Mouse (Mus musculus): ENCODE measurements around the gene Tango2. TPM values are rescaled to one million over a fixed set of nuclear protein-coding genes. Genes with fewer than 3 reads are reported as not detected.

Tango2 gene
- polyA plus RNA-seq, 1 experiment from 2014 or later = 74.6 TPM

DNA sequence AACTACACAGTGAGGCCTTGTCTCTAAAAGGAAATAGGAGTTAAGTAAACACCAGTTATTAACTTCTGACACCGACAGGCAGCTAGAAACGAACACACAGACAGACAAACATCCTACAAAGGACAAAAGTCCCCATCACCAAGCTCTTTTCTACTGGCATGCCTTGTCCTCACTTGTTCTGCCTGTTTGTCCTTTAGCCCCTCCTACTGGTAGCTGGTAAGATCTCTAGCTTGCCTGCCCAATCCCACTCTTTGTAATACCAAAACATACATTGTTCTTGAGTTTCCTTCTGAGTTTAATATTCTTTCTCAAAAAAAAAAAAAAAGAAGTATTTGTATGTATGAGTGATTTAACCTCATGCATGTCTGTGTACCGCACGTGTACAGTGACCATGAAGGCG lies 79.7 kb downstream of the Tango2 start:
- Histone ChIP-seq H3K4me1 (ENCODE audit: control insufficient read depth, insufficient read depth, low read length) (no peaks in the 10 kb centered on the region), H3K27ac (ENCODE audit: low read length) (no peak overlapping the region), H3K27me3 (ENCODE audit: control insufficient read depth, insufficient read depth, low read length) (no peaks in the 10 kb centered on the region), H3K36me3 (ENCODE audit: control insufficient read depth, insufficient read depth) (peaks cover 58% of the 10 kb centered on the region), H3K9ac (ENCODE audit: low read length) (no peak overlapping the region), H3K9me3 (replicated peaks; ENCODE audit: control insufficient read depth, low read length) (no peaks in the 10 kb centered on the region), H3K4me2 (ENCODE audit: low read depth, low read length) (no peak overlapping the region), H3K4me3 (ENCODE audit: low read length) (no peak overlapping the region)
- ATAC-seq (replicated peaks; ENCODE audit: extremely low read depth, insufficient read depth, low FRiP score) = no peak
- WGBS = 94% methylated on average over 5 of the region's 5 CpGs

DNA sequence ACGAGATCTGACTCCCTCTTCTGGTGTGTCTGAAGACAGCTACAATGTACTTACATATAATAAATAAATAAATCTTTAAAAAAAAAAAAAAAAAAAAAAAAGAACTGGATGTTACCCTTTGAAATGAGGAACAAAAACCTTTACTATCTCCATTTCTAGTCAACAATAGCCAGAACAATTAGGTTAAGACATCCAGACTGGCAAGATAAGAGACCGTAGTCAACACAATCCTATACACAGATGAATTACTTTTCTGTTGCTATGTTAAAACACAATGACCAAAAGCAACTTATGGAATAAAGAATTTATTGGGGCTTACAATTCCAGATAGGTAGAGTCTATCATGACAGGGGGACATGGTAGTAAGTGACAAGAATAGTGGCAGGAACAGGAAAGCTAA lies 82.9 kb downstream of the Tango2 start:
- no peak overlapping the region for H3K4me3 ChIP-seq (ENCODE audit: low read length)
- H3K9ac ChIP-seq (ENCODE audit: low read length) = no peak overlapping the region
- no peaks in the 10 kb centered on the region for H3K9me3 ChIP-seq (replicated peaks; ENCODE audit: control insufficient read depth, low read length)
- no peaks in the 10 kb centered on the region for H3K4me1 ChIP-seq (ENCODE audit: control insufficient read depth, insufficient read depth, low read length)
- peaks cover 60% of the 10 kb centered on the region for H3K36me3 ChIP-seq (ENCODE audit: control insufficient read depth, insufficient read depth)
- no peak for ATAC-seq (replicated peaks; ENCODE audit: extremely low read depth, insufficient read depth, low FRiP score)
- H3K27me3 ChIP-seq (ENCODE audit: control insufficient read depth, insufficient read depth, low read length) = no peaks in the 10 kb centered on the region
- WGBS = 81% methylated on average over 2 of the region's 2 CpGs
- no peak overlapping the region for H3K4me2 ChIP-seq (ENCODE audit: low read depth, low read length)
- no peak overlapping the region for H3K27ac ChIP-seq (ENCODE audit: low read length)

DNA sequence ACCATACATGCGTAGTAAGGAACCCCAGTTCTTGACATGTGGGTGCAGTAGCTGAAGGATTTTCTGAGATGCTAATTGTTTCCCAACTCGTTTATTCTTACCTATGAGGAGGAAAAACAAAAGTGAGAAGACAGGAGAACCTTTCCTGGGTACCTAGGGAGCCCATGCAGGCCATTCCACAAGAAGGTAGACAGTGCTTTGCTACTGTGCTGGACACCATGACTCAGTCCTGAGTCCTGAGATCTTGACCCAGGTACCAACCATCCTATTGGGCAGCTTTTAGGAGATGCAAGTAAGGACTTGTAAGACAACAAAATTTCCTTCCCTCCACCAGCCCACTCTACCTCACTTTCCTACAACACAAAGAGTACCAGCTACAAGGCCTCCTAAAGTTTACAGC lies 89.7 kb downstream of the Tango2 start, which contains the start of gene Gm49776:
Gene Gm49776 (minus strand): TSS at position 101 of the 400 bp plus-strand sequence.
- H3K9me3 ChIP-seq (replicated peaks; ENCODE audit: control insufficient read depth, low read length) = no peaks in the 10 kb centered on the region
- H3K4me1 ChIP-seq (ENCODE audit: control insufficient read depth, insufficient read depth, low read length) = no peaks in the 10 kb centered on the region
- H3K4me2 ChIP-seq (ENCODE audit: low read depth, low read length) = no peak within 1 kb of the TSS
- H3K4me3 ChIP-seq (ENCODE audit: low read length) = no peak within 1 kb of the TSS
- ATAC-seq (replicated peaks; ENCODE audit: extremely low read depth, insufficient read depth, low FRiP score) = no peak
- H3K9ac ChIP-seq (ENCODE audit: low read length) = no peak within 1 kb of the TSS
- no peaks in the 10 kb centered on the region for H3K27me3 ChIP-seq (ENCODE audit: control insufficient read depth, insufficient read depth, low read length)
- H3K27ac ChIP-seq (ENCODE audit: low read length) = no peak within 1 kb of the TSS
- 88% methylated on average over 2 of the region's 2 CpGs for WGBS
- H3K36me3 ChIP-seq (ENCODE audit: control insufficient read depth, insufficient read depth) = peaks cover 81% of the 10 kb centered on the region

DNA sequence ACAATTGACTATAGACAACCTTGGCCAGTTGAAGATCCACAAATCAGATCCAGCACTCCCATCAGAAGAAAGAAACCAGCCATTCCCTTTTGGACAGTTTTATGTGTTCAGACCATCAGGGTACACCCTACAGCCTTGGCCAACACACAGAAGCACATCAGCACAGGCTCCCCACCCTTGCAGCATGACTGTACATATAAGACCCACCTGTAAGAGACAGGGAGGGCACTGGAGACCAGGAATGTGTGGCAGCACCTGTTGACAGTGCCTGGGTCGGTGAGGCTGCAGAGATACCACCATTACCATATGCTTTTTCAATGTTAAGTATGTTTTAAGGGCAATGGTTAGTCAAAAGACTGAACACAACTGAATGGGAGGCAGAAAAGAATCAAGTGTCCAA lies 94.0 kb downstream of the Tango2 start:
- no peaks in the 10 kb centered on the region for H3K9me3 ChIP-seq (replicated peaks; ENCODE audit: control insufficient read depth, low read length)
- H3K36me3 ChIP-seq (ENCODE audit: control insufficient read depth, insufficient read depth) = peaks cover 64% of the 10 kb centered on the region
- H3K27ac ChIP-seq (ENCODE audit: low read length) = no peak overlapping the region
- H3K9ac ChIP-seq (ENCODE audit: low read length) = no peak overlapping the region
- H3K27me3 ChIP-seq (ENCODE audit: control insufficient read depth, insufficient read depth, low read length) = no peaks in the 10 kb centered on the region
- ATAC-seq (replicated peaks; ENCODE audit: extremely low read depth, insufficient read depth, low FRiP score) = no peak
- H3K4me3 ChIP-seq (ENCODE audit: low read length) = no peak overlapping the region
- peaks cover 17% of the 10 kb centered on the region for H3K4me1 ChIP-seq (ENCODE audit: control insufficient read depth, insufficient read depth, low read length)
- no peak overlapping the region for H3K4me2 ChIP-seq (ENCODE audit: low read depth, low read length)
- 80% methylated on average over 1 of the region's 1 CpGs for WGBS

DNA sequence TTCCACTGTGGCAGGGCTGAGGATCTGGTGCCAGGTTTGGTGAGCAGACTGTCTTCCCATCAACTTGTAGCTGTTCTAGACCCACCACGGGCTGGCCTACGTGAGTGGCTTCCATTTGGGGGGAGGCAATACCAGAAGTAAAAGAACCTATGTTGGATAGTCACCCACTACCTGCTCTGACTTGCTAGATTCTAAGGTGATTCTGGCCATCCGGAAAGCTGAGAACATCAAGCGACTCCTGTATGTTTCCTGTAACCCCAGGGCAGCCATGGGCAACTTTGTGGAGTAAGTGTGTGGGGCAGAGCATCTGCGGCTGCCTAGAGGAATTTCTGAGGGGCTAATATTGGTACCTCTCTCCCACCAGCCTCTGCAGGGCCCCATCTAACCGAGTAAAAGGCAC lies 95.2 kb downstream of the Tango2 start:
- Histone ChIP-seq H3K9me3 (replicated peaks; ENCODE audit: control insufficient read depth, low read length) (no peaks in the 10 kb centered on the region), H3K27ac (ENCODE audit: low read length) (no peak overlapping the region), H3K4me1 (ENCODE audit: control insufficient read depth, insufficient read depth, low read length) (peaks cover 17% of the 10 kb centered on the region), H3K4me3 (ENCODE audit: low read length) (no peak overlapping the region), H3K36me3 (ENCODE audit: control insufficient read depth, insufficient read depth) (peaks cover 54% of the 10 kb centered on the region), H3K27me3 (ENCODE audit: control insufficient read depth, insufficient read depth, low read length) (no peaks in the 10 kb centered on the region), H3K4me2 (ENCODE audit: low read depth, low read length) (no peak overlapping the region), H3K9ac (ENCODE audit: low read length) (no peak overlapping the region)
- no peak for ATAC-seq (replicated peaks; ENCODE audit: extremely low read depth, insufficient read depth, low FRiP score)
- WGBS = 77% methylated on average over 6 of the region's 6 CpGs

- Histone ChIP-seq H3K4me1 (ENCODE audit: control insufficient read depth, insufficient read depth, low read length) (peaks cover 26% of the 10 kb centered on the region), H3K4me2 (ENCODE audit: low read depth, low read length) (peak overlapping the region; percentile 89), H3K27me3 (ENCODE audit: control insufficient read depth, insufficient read depth, low read length) (no peaks in the 10 kb centered on the region), H3K36me3 (ENCODE audit: control insufficient read depth, insufficient read depth) (peaks cover 46% of the 10 kb centered on the region), H3K4me3 (ENCODE audit: low read length) (no peak overlapping the region), H3K9ac (ENCODE audit: low read length) (peak overlapping the region; percentile 39; the same call in 1 of the 2 replicates), H3K27ac (ENCODE audit: low read length) (no peak overlapping the region), H3K9me3 (replicated peaks; ENCODE audit: control insufficient read depth, low read length) (no peaks in the 10 kb centered on the region)
- ATAC-seq (replicated peaks; ENCODE audit: extremely low read depth, insufficient read depth, low FRiP score) = no peak
- WGBS = 59% methylated on average over 10 of the region's 10 CpGs
Measured at GRCm38 (mm10) chr16:18250828-18251790, 96.8 kb downstream of the Tango2 start.

MicroRNAs encoded within 50 kb of the gene (microRNA counts, 519-probe panel; counts per million panel counts)
- 2,253 counts per million, percentile 40 among the panel's probes with 10 or more counts for microRNA mmu-miR-1306
- microRNA mmu-miR-185 = 2,839 counts per million, percentile 73 among the panel's probes with 10 or more counts

Small RNA genes within 50 kb of the gene (microRNA-seq; reads per million reads assigned to microRNA genes)
- gene Gm24572 (0.59 reads per million), gene Gm26219 (not detected), gene Mir1306 (212 reads per million, percentile 62 among the genes with 10 or more reads in this experiment), gene Mir185 (540 reads per million, percentile 73 among the genes with 10 or more reads in this experiment)

Other genes starting within 250 kb of the Tango2 start
- 0.16 and 0.85 TPM in 2 replicates for gene Rtn4r, start 220.5 kb downstream of the Tango2 start, polyA plus RNA-seq (2015; fragmentation: Nextera tagmentation; extraction: Ambion mirVana)
- 0.17 TPM in 1 of 2 replicates, not detected in the other for gene Ccdc188, start 130.2 kb downstream of the Tango2 start, polyA plus RNA-seq (2015; fragmentation: Nextera tagmentation; extraction: Ambion mirVana)
- 16.3 and 22.7 TPM in 2 replicates for gene Zdhhc8, start 113.0 kb downstream of the Tango2 start, polyA plus RNA-seq (2015; fragmentation: Nextera tagmentation; extraction: Ambion mirVana)
- gene Trmt2a, start 99.4 kb downstream of the Tango2 start, polyA plus RNA-seq (2015; fragmentation: Nextera tagmentation; extraction: Ambion mirVana) = 65.9 and 69.9 TPM in 2 replicates
- 295 and 343 TPM in 2 replicates for gene Ranbp1, start 99.4 kb downstream of the Tango2 start, polyA plus RNA-seq (2015; fragmentation: Nextera tagmentation; extraction: Ambion mirVana)
- 3.2 TPM in 1 of 2 replicates, not detected in the other for gene Gm49776, start 89.8 kb downstream of the Tango2 start, polyA plus RNA-seq (2015; fragmentation: Nextera tagmentation; extraction: Ambion mirVana)
- 19.0 and 20.3 TPM in 2 replicates for gene Dgcr8, start 58.9 kb downstream of the Tango2 start, polyA plus RNA-seq (2015; fragmentation: Nextera tagmentation; extraction: Ambion mirVana)
- 33.1 and 39.5 TPM in 2 replicates for gene Arvcf, start 79 bp upstream of the Tango2 start, polyA plus RNA-seq (2015; fragmentation: Nextera tagmentation; extraction: Ambion mirVana)
- 38.4 and 39.6 TPM in 2 replicates for gene Txnrd2, start 78.3 kb upstream of the Tango2 start, polyA plus RNA-seq (2015; fragmentation: Nextera tagmentation; extraction: Ambion mirVana)
- 128 and 142 TPM in 2 replicates for gene Comt, start 78.7 kb upstream of the Tango2 start, polyA plus RNA-seq (2015; fragmentation: Nextera tagmentation; extraction: Ambion mirVana)
- gene Gnb1l, start 150.6 kb upstream of the Tango2 start, polyA plus RNA-seq (2015; fragmentation: Nextera tagmentation; extraction: Ambion mirVana) = 12.7 TPM in 2 replicates
- 2.0 and 2.7 TPM in 2 replicates for gene Rtl10, start 150.8 kb upstream of the Tango2 start, polyA plus RNA-seq (2015; fragmentation: Nextera tagmentation; extraction: Ambion mirVana)
- gene Tbx1, start 242.6 kb upstream of the Tango2 start, polyA plus RNA-seq (2015; fragmentation: Nextera tagmentation; extraction: Ambion mirVana) = 0.47 and 1.5 TPM in 2 replicates

Data from heart, embryonic 16.5 days (tissue).